In the genomic region with DNA sequence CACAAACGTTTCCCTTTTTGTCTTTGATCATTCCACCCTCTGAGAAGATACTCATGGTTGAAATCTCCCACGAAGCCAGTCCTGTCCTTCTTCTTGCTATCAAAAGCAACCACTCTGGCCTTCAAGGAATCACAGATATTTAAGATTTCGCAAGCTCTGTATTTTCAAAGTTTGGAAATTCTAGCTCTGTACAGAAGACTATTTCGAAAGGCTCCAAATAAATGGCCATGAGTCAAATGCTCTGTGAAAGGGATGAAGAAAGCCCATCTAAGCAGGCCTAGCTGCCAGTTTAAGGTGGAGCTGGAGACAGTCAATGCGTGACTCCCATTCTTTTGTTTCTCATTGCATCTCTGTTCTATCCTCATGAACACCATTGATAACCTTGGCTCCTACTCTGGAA, we compare ENCODE assay signal across 23 mouse cellular contexts.
DNase-seq lines count a peak whose midpoint lies in the region; ATAC-seq and TF ChIP-seq lines count a peak whose summit lies in the region.
"Had no signal": no experiment of that assay in that cellular context is flagged by ENCODE, and none has a peak within 500 bp of the region (broad histone marks: within the 10 kb centered on the region; RNA-seq: fewer than 3 reads in every experiment).

No protein-coding gene starts in this region.

- no peak overlapping the region for H3K4me2 ChIP-seq in lung, postnatal 0 days (replicated peaks; ENCODE audit: low read depth, low read length)
- H3K4me2 ChIP-seq in midbrain, embryonic 16.5 days (ENCODE audit: low read length): no peak overlapping the region
- H3K4me2 ChIP-seq: embryonic facial prominence, embryonic 13.5 days; heart, embryonic 13.5 days; hindbrain, embryonic 12.5 days; intestine, embryonic 15.5 days; midbrain, embryonic 11.5 days had no signal

- TF ChIP-seq EP300 in lung, postnatal 0 days (IDR thresholded peaks at IDR 0.05): 0 out of 2 replicates have a peak, but pooled peaks have one; percentile 22

- CTCF ChIA-PET in Patski (lab: Charles Lee): interaction anchor here (1.3 to 1.6 kb wide), 2 partner anchors 13 to 16 kb away, joined by 3 to 5 read pairs; no protein-coding TSS in a partner anchor

- no peaks in the 10 kb centered on the region for H3K36me3 ChIP-seq in lung, postnatal 0 days (ENCODE audit: insufficient read depth, low read length)
- H3K36me3 ChIP-seq in midbrain, embryonic 16.5 days (ENCODE audit: control insufficient read depth, insufficient read depth, low read length): no peaks in the 10 kb centered on the region
- H3K36me3 ChIP-seq: embryonic facial prominence, embryonic 13.5 days; heart, embryonic 13.5 days; hindbrain, embryonic 12.5 days; intestine, embryonic 15.5 days had no signal

- 61% methylated on average over 5 of the region's 5 CpGs for WGBS in lung, postnatal 0 days
- WGBS in lung, adult 2 months: 63% methylated on average over 5 of the region's 5 CpGs
- WGBS in midbrain, embryonic 16.5 days: 83% methylated on average over 5 of the region's 5 CpGs

- peak; percentile 78 for ATAC-seq in lung, postnatal 0 days
- ATAC-seq in Patski: peak; percentile 35
- no peak for ATAC-seq in inflammation-experienced regulatory T-cells, adult 6 months
- ATAC-seq in midbrain, embryonic 16.5 days: no peak
- ATAC-seq: forebrain, embryonic 16.5 days; intestine, embryonic 15.5 days; liver, postnatal 0 days had no signal

- no peaks in the 10 kb centered on the region; the same call in 1 of the 2 replicates for H3K4me1 ChIP-seq in lung, postnatal 0 days (ENCODE audit: insufficient read depth, low read depth, low read length)
- no peaks in the 10 kb centered on the region for H3K4me1 ChIP-seq in lung, adult 2 months (ENCODE audit: control insufficient read depth, insufficient read depth, low read length)
- no peaks in the 10 kb centered on the region for H3K4me1 ChIP-seq in midbrain, embryonic 16.5 days (ENCODE audit: control insufficient read depth, insufficient read depth, low read length)
- H3K4me1 ChIP-seq: hindbrain, embryonic 12.5 days; intestine, embryonic 15.5 days had no signal

- no peaks in the 10 kb centered on the region for H3K9me3 ChIP-seq in lung, postnatal 0 days (ENCODE audit: low read length)
- no peaks in the 10 kb centered on the region for H3K9me3 ChIP-seq in midbrain, embryonic 16.5 days (replicated peaks; ENCODE audit: control insufficient read depth, low read length, poor library complexity, severe bottlenecking)
- H3K9me3 ChIP-seq: embryonic facial prominence, embryonic 13.5 days; heart, embryonic 13.5 days; hindbrain, embryonic 12.5 days; intestine, embryonic 15.5 days had no signal

- H3K27me3 ChIP-seq in lung, postnatal 0 days (replicated peaks; ENCODE audit: insufficient read depth, low read length): no peaks in the 10 kb centered on the region
- no peaks in the 10 kb centered on the region for H3K27me3 ChIP-seq in Patski
- no peaks in the 10 kb centered on the region for H3K27me3 ChIP-seq in midbrain, embryonic 16.5 days (ENCODE audit: control insufficient read depth, insufficient read depth, low read depth, low read length)
- H3K27me3 ChIP-seq: embryonic facial prominence, embryonic 13.5 days; hindbrain, embryonic 12.5 days; intestine, embryonic 15.5 days had no signal

- H3K27ac ChIP-seq in lung, postnatal 0 days (ENCODE audit: low read length): no peak overlapping the region
- no peak overlapping the region for H3K27ac ChIP-seq in midbrain, embryonic 16.5 days (ENCODE audit: low read length)
- H3K27ac ChIP-seq: embryonic facial prominence, embryonic 13.5 days; heart, adult 2 months; heart, embryonic 13.5 days; hindbrain, embryonic 12.5 days; intestine, embryonic 15.5 days; layer of hippocampus, adult 2 months had no signal

- no peak for TF ChIP-seq POLR2A in lung, adult 2 months (IDR thresholded peaks at IDR 0.05; ENCODE audit: borderline replicate concordance, extremely low read depth, low read depth, low read length)

- POLR2A ChIA-PET in Patski (lab: Charles Lee): no interaction called here

- no peak overlapping the region for H3K4me3 ChIP-seq in lung, postnatal 0 days (ENCODE audit: low read depth, low read length)
- H3K4me3 ChIP-seq in lung, adult 2 months (replicated peaks; ENCODE audit: extremely low read depth, low read depth, low read length): no peak overlapping the region
- no peak overlapping the region for H3K4me3 ChIP-seq in midbrain, embryonic 16.5 days (ENCODE audit: low read depth, low read length)
- H3K4me3 ChIP-seq: embryonic facial prominence, embryonic 13.5 days; heart, adult 2 months; heart, embryonic 13.5 days; hindbrain, embryonic 12.5 days; intestine, embryonic 15.5 days; layer of hippocampus, adult 2 months had no signal

- peak; percentile 87 for DNase-seq in lung, postnatal 0 days (ENCODE audit: low spot score)
- DNase-seq in lung, adult 2 months: no peak
- DNase-seq in Patski (ENCODE audit: low read depth, low spot score): no peak
- peak; percentile 9 for DNase-seq in lung, postnatal 14 days
- no peak for DNase-seq in thymus, postnatal 14 days
- DNase-seq: cerebellum, adult 2 months; cerebellum, postnatal 36 days; embryo, embryonic 11 days; gastrocnemius, postnatal 25 days; heart, adult 2 months; heart, postnatal 14 days; kidney, adult 9 months; kidney, postnatal 25 days; liver, postnatal 0 days had no signal

- in situ Hi-C loops in Patski (cut with MboI; ENCODE audit: low pct_unique_long_range_greater_than_20kb): no loop called here

- no peak overlapping the region for H3K9ac ChIP-seq in lung, postnatal 0 days (replicated peaks; ENCODE audit: low read depth)
- H3K9ac ChIP-seq in midbrain, embryonic 16.5 days (ENCODE audit: low read depth, low read length): no peak overlapping the region
- H3K9ac ChIP-seq: embryonic facial prominence, embryonic 13.5 days; heart, embryonic 13.5 days; hindbrain, embryonic 12.5 days; intestine, embryonic 15.5 days; liver, postnatal 0 days had no signal

- TF ChIP-seq CTCF in lung, postnatal 0 days (IDR thresholded peaks at IDR 0.05): no peak
- TF ChIP-seq CTCF in lung, adult 2 months (IDR thresholded peaks at IDR 0.05; ENCODE audit: insufficient read depth, low read length): no peak
- no peak for TF ChIP-seq CTCF in Patski (IDR thresholded peaks at IDR 0.05)

Comparison
In these comparisons a context has a peak if more than half of its experiments do, and no peak if none do; other contexts are left out.
1. DNase-seq: peak in lung, postnatal 0 days (single experiment) and lung, postnatal 14 days (single experiment); none in lung, adult 2 months (single experiment), Patski (single experiment) and thymus, postnatal 14 days (single experiment).
2. ATAC-seq: peak in lung, postnatal 0 days (single experiment) and Patski (single experiment); none in inflammation-experienced regulatory T-cells, adult 6 months (single experiment) and midbrain, embryonic 16.5 days (single experiment).